Mouse (Mus musculus) liver, adult (tissue): ENCODE measurements around the gene Mrpl4.
A peak's percentile ranks its signal among the peaks of the same experiment; 100 is the strongest.

Source experiments
- GATA4 ChIP-seq: IDR thresholded peaks from 2 replicates; pipeline ENCODE4 v1.6.1; 2014; ENCODE audit warnings: mild to moderate bottlenecking, low read length; ENCODE audit not compliant: insufficient replicate concordance

Mrpl4 gene

DNA sequence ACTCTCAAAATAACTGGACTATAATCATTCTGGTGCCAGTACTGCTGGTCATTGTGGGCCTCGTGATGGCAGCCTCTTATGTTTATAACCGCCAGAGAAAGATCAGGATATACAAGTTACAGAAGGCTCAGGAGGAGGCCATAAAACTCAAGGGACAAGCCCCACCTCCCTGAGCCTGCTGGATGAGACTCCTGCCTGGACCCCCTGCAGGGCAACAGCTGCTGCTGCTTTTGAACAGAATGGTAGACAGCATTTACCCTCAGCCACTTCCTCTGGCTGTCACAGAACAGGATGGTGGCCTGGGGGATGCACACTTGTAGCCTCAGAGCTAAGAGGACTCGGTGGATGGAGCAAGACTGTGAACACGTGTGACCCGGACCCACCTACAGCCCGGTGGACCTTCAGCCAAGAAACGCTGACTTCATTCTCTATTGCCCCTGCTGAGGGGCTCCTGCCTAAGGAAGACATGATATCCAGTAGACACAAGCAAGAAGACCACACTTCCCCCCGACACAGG lies 25.3 kb downstream of the Mrpl4 start:
- no peak for TF ChIP-seq GATA4

DNA sequence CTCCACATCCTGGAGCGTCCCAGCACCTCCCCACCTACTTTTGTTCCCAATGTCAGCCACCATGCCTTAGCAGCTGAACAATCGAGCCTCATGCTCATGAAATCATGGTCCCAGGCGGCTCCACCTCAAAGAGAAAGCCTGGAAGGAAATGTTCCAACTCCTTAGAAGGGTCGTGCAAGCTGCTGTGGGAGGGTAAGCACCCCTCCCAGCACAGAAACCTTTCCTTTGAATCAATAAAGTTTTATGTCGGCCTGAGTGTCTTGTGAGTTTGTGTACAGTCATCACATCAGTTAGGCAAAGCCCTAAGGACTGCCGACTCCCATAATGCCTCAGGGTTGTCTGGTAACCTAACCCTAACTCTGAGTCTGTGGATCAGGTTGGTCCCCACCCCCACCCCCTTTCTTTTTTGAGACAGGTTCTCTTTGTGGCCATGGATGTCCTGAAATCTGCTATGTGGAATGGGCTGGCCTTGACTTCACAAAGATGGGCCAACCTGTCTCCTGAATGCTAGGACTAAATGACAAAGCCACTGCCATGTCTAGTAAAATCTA lies 26.1 kb downstream of the Mrpl4 start:
- no peak for TF ChIP-seq GATA4

- TF ChIP-seq GATA4: peak; percentile 83; the same call in 1 of the 2 replicates
These were observed 26.9 kb downstream of the Mrpl4 start, which contains the start of gene Icam4 for GRCm38 (mm10) chr9:21029291-21030054. Gene Icam4 (plus strand): TSS chr9:21029373.

DNA sequence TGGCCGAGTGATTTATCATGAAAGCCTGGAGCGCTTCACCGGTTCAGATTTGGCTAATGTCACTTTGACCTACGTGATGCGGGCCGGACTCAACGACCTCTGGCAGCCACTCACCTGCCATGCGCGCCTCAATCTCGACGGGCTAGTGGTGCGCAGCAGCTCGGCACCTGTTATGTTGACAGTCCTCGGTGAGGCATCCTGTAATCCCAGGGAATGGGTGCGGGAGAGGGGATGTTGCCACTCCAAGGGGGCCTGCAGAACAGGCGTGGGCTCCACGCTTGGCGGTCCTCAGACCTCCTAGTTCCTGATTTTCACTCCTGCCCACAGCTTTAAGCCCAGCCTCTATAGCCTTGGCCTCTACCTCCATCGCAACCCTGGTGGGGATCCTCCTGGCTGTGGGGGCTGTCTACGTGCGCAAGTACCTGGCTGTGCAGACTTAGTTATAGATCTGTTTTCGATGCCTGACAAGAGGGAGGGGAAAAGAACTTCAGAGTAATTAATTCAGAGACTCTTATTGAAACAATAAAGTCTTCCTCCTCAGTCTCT lies 27.6 kb downstream of the Mrpl4 start:
- no peak for TF ChIP-seq GATA4

- peak; percentile 94 for TF ChIP-seq GATA4
These were observed 28.3 kb downstream of the Mrpl4 start for GRCm38 (mm10) chr9:21030781-21031250.

- TF ChIP-seq GATA4: no peak
These were observed 28.8 kb downstream of the Mrpl4 start for GRCm38 (mm10) chr9:21031251-21031895.

DNA sequence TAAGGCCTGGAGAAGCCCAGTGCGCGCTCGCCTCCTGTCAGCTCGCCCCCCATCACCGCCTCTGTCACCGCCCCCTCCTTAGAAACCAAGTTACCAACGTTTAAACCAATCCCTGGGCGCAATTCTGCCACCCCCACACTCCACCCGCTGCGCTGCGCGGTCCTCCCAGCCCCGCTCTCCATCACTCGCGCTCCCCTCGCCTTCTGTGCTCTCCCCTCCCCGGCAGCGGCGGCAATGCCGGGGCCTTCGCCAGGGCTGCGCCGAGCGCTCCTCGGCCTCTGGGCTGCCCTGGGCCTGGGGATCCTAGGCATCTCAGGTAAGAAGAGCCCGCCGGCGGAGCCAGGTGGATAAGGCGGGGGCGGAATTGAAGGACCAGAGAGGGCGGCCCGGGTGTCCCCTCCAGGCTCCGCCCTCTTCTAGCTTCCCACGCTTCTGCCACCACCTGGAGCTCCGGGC lies 29.4 kb downstream of the Mrpl4 start, which contains the start of gene Icam5:
Gene Icam5 (plus strand): TSS at position 178 of the 456 bp plus-strand sequence.
- TF ChIP-seq GATA4: no peak

DNA sequence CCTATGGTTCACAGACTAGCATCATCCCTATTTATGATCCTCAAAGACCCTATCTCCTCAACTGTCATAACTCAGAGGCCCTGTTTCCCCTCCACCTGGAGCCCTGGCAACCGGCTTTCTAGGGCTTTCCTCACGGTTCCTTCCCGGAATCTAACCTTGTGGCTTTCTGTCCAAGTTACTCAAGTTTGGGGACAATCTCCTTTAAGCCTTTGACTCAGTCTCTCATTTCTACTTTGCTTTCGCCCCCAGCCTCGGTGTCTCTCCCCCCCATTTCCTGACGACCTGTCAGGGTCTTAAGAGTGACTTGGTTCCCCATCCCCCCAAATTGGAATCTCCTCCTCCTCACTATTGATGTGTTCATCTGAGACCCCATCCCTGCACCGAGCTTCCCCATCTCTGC lies 30.0 kb downstream of the Mrpl4 start:
- TF ChIP-seq GATA4: no peak

DNA sequence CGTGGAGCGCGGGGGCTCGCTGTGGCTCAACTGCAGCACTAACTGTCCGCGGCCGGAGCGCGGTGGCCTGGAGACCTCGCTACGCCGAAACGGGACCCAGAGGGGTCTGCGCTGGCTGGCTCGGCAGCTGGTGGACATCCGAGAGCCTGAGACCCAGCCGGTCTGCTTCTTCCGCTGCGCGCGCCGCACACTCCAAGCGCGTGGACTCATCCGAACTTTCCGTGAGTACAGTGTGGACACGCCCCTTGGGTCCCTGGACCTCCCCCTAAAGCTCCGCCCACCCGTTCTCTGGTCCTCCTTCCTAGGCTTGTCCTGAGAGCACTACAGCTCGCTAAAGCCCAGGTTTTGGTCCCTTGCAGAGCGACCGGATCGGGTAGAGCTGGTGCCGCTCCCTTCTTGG lies 30.6 kb downstream of the Mrpl4 start:
- no peak for TF ChIP-seq GATA4

GRCm38 (mm10) chr9:21034481-21035085 lies 32.0 kb downstream of the Mrpl4 start:
- TF ChIP-seq GATA4: no peak

GRCm38 (mm10) chr9:21035586-21035985 lies 33.0 kb downstream of the Mrpl4 start:
- no peak for TF ChIP-seq GATA4

GRCm38 (mm10) chr9:21036161-21036560 lies 33.6 kb downstream of the Mrpl4 start:
- TF ChIP-seq GATA4: no peak

- no peak for TF ChIP-seq GATA4
These were observed 34.1 kb downstream of the Mrpl4 start for GRCm38 (mm10) chr9:21036666-21037065.

DNA sequence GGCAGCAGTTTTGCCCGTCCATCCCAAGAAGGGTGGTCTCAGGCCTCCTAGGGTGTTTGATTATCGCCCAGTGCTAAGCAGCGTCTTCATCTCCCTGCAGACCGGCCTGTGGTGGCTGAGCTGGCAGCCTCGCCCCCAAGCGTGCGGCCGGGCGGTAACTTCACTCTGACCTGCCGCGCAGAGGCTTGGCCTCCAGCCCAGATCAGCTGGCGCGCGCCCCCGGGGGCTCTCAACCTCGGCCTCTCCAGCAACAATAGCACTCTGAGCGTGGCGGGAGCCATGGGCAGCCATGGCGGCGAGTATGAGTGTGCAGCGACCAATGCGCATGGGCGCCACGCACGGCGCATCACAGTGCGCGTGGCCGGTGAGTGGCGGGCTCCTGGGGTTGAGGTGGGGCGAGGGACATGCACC lies 34.9 kb downstream of the Mrpl4 start:
- TF ChIP-seq GATA4: no peak

DNA sequence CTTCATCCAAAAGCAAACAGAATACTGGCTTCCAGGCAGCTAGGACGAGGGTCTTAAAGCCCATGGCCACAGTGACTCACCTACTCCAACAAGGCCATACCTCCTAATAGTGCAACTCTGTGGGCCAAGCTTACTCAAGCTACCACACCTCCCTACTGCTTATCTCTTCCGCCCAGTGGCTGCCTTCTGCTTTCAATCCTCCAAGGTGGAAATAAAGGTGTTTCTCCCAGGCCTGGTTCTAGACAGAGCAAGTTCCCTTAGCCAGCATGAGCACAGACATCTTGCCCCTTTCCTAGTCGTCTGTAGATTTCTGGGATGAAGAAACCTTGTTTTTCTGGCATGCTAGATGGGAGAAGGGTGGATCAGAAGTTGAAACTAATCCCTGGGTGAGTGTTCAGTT lies 37.2 kb downstream of the Mrpl4 start:
- TF ChIP-seq GATA4: no peak

DNA sequence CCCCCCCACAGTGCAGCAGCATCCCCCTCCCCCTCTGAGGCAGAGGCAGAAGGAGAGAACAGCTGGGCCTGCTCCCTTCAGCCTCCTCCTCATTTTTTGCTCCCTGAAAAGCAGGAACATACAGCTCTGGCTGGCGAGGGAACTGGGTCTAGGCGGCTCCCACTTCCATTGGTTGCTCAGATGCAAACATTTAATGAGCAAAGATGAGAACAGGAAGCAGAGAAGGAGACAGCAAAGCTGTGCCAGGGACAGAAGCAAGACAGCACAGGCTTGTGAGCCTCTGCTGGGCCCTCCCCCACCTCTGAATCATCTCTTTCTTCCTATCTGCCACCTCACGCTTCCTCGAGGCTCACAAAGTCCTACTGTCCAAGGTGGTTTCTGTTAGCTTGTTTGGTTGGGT lies 38.8 kb downstream of the Mrpl4 start:
- TF ChIP-seq GATA4: no peak

- TF ChIP-seq GATA4: no peak
These were observed 41.0 kb downstream of the Mrpl4 start for GRCm38 (mm10) chr9:21043563-21043962.
